13 mouse cellular contexts compared by ENCODE assay signal in genomic region chr13:93822001-93822400, GRCm38 (mm10). TPM values are rescaled to one million over a fixed set of nuclear protein-coding genes. Genes with fewer than 3 reads are reported as not detected.
DNase-seq lines count a peak whose midpoint lies in the region; ATAC-seq lines count a peak whose summit lies in the region.
"Had no signal": no experiment of that assay in that cellular context is flagged by ENCODE, and none has a peak within 500 bp of the region (broad histone marks: within the 10 kb centered on the region; RNA-seq: fewer than 3 reads in every experiment).

No protein-coding gene starts in this region.

- H3K36me3 ChIP-seq in kidney, embryonic 14.5 days (ENCODE audit: control insufficient read depth, insufficient read depth, low read length), result no peaks in the 10 kb centered on the region
- H3K36me3 ChIP-seq in heart, embryonic 15.5 days, result no peaks in the 10 kb centered on the region
- no peaks in the 10 kb centered on the region for H3K36me3 ChIP-seq in hindbrain, embryonic 13.5 days
- H3K36me3 ChIP-seq in hindbrain, embryonic 16.5 days (ENCODE audit: control insufficient read depth, insufficient read depth, low read length), result no peaks in the 10 kb centered on the region
- H3K36me3 ChIP-seq: limb, embryonic 15.5 days had no signal

- 38% methylated on average over 6 of the region's 6 CpGs for WGBS in kidney, embryonic 14.5 days
- WGBS in heart, embryonic 15.5 days, result 40% methylated on average over 6 of the region's 6 CpGs
- 72% methylated on average over 6 of the region's 6 CpGs for WGBS in hindbrain, embryonic 13.5 days
- 72% methylated on average over 6 of the region's 6 CpGs for WGBS in hindbrain, embryonic 16.5 days

- H3K9me3 ChIP-seq in kidney, embryonic 14.5 days (ENCODE audit: control insufficient read depth, low read length), result 0 out of 2 replicates have a peak, but pooled peaks cover 5% of the 10 kb centered on the region
- H3K9me3 ChIP-seq in heart, embryonic 15.5 days (replicated peaks), result no peaks in the 10 kb centered on the region
- H3K9me3 ChIP-seq in hindbrain, embryonic 13.5 days, result no peaks in the 10 kb centered on the region
- H3K9me3 ChIP-seq in hindbrain, embryonic 16.5 days (ENCODE audit: control insufficient read depth, low read length), result no peaks in the 10 kb centered on the region
- H3K9me3 ChIP-seq: limb, embryonic 15.5 days had no signal

- no peak overlapping the region for H3K4me2 ChIP-seq in kidney, embryonic 14.5 days (replicated peaks; ENCODE audit: low read depth, low read length)
- no peak overlapping the region for H3K4me2 ChIP-seq in heart, embryonic 15.5 days
- H3K4me2 ChIP-seq in hindbrain, embryonic 13.5 days, result no peak overlapping the region
- H3K4me2 ChIP-seq in hindbrain, embryonic 16.5 days (ENCODE audit: low read length), result no peak overlapping the region
- H3K4me2 ChIP-seq: forebrain, embryonic 13.5 days; hindbrain, embryonic 14.5 days; limb, embryonic 15.5 days had no signal

- no peak overlapping the region for H3K27ac ChIP-seq in kidney, embryonic 14.5 days (ENCODE audit: low read depth, low read length)
- 0 out of 2 replicates have a peak overlapping the region, but pooled peaks have one; percentile 36 for H3K27ac ChIP-seq in heart, embryonic 15.5 days
- no peak overlapping the region for H3K27ac ChIP-seq in hindbrain, embryonic 13.5 days
- no peak overlapping the region for H3K27ac ChIP-seq in hindbrain, embryonic 16.5 days (ENCODE audit: low read depth, low read length)
- H3K27ac ChIP-seq: forebrain, embryonic 13.5 days; hindbrain, embryonic 14.5 days had no signal

- H3K4me1 ChIP-seq in kidney, embryonic 14.5 days (ENCODE audit: control insufficient read depth, insufficient read depth, low read length), result 0 out of 2 replicates have a peak, but pooled peaks cover 4% of the 10 kb centered on the region
- H3K4me1 ChIP-seq in heart, embryonic 15.5 days (replicated peaks), result no peaks in the 10 kb centered on the region
- H3K4me1 ChIP-seq in hindbrain, embryonic 13.5 days (replicated peaks), result no peaks in the 10 kb centered on the region
- H3K4me1 ChIP-seq in hindbrain, embryonic 16.5 days (ENCODE audit: control insufficient read depth, insufficient read depth, low read depth, low read length), result no peaks in the 10 kb centered on the region
- H3K4me1 ChIP-seq: forebrain, embryonic 13.5 days had no signal

- no peak for ATAC-seq in kidney, embryonic 14.5 days (ENCODE audit: low FRiP score, low TSS enrichment)
- peak; percentile 53; the same call in 1 of the 2 replicates for ATAC-seq in heart, embryonic 15.5 days (replicated peaks; ENCODE audit: insufficient number of reproducible peaks, insufficient read depth, low FRiP score, low read depth)
- ATAC-seq in hindbrain, embryonic 13.5 days (ENCODE audit: low FRiP score), result no peak
- ATAC-seq in hindbrain, embryonic 16.5 days, result no peak
- ATAC-seq: activated CD4-positive, CD25-positive, alpha-beta regulatory T cell, adult 4 months; forebrain, embryonic 13.5 days had no signal

- H3K27me3 ChIP-seq in kidney, embryonic 14.5 days (ENCODE audit: control insufficient read depth, insufficient read depth, low read length), result no peaks in the 10 kb centered on the region
- H3K27me3 ChIP-seq in heart, embryonic 15.5 days, result no peaks in the 10 kb centered on the region
- no peaks in the 10 kb centered on the region for H3K27me3 ChIP-seq in hindbrain, embryonic 13.5 days
- no peaks in the 10 kb centered on the region for H3K27me3 ChIP-seq in hindbrain, embryonic 16.5 days (replicated peaks; ENCODE audit: control insufficient read depth, insufficient read depth, low read length)
- H3K27me3 ChIP-seq: forebrain, embryonic 13.5 days; limb, embryonic 15.5 days had no signal

- no peak overlapping the region for H3K4me3 ChIP-seq in kidney, embryonic 14.5 days (ENCODE audit: low read length)
- H3K4me3 ChIP-seq in heart, embryonic 15.5 days, result no peak overlapping the region
- no peak overlapping the region for H3K4me3 ChIP-seq in hindbrain, embryonic 13.5 days
- H3K4me3 ChIP-seq in hindbrain, embryonic 16.5 days (ENCODE audit: low read length), result no peak overlapping the region
- H3K4me3 ChIP-seq: forebrain, embryonic 13.5 days; limb, embryonic 15.5 days had no signal

- DNase-seq in kidney, adult 11 months, result peak; percentile 57
- DNase-seq in adrenal gland, adult 2 months, result peak; percentile 80
- peak; percentile 46 for DNase-seq in kidney, postnatal 10 days
- DNase-seq in thymus, adult 18-20 months, result no peak
- DNase-seq: thymus, postnatal 4 days had no signal

- H3K9ac ChIP-seq in kidney, embryonic 14.5 days (ENCODE audit: low read depth, low read length), result no peak overlapping the region
- H3K9ac ChIP-seq in heart, embryonic 15.5 days, result no peak overlapping the region
- no peak overlapping the region for H3K9ac ChIP-seq in hindbrain, embryonic 13.5 days
- no peak overlapping the region for H3K9ac ChIP-seq in hindbrain, embryonic 16.5 days (ENCODE audit: low read depth, low read length)
- H3K9ac ChIP-seq: forebrain, embryonic 13.5 days; hindbrain, embryonic 14.5 days; limb, embryonic 15.5 days had no signal

RNA-seq across cellular contexts. Expression of gene Arsb, which starts 50.6 kb away (rescaled TPM):
- 9.0 and 17.7 TPM in 2 replicates for polyA plus RNA-seq in kidney, embryonic 14.5 days (2014; fragmentation: Nextera tagmentation; extraction: Ambion mirVana)
- total RNA-seq in adrenal gland, adult 2 months (2021), result 10 to 100 TPM; 37.4 to 46.8 TPM
- 45.4 and 57.5 TPM in 2 replicates for polyA plus RNA-seq in adrenal gland, adult 2 months (2012; rRNA removed)
- polyA plus RNA-seq in heart, embryonic 15.5 days (2015; fragmentation: Nextera tagmentation; extraction: Ambion mirVana), result 7.3 and 11.4 TPM in 2 replicates
- polyA plus RNA-seq in hindbrain, embryonic 13.5 days (2015; fragmentation: Nextera tagmentation; extraction: Ambion mirVana), result 6.1 and 7.4 TPM in 2 replicates
- polyA plus RNA-seq in hindbrain, embryonic 16.5 days (2015; fragmentation: Nextera tagmentation; extraction: Ambion mirVana), result 12.1 and 14.1 TPM in 2 replicates

Comparison
In these comparisons a context has a peak if more than half of its experiments do, and no peak if none do; other contexts are left out.
1. DNase-seq: peak in kidney, adult 11 months (single experiment), adrenal gland, adult 2 months (single experiment) and kidney, postnatal 10 days (single experiment); none in thymus, adult 18-20 months (0 of 2).